Mouse (Mus musculus): ENCODE results near the gene Eif4g3.

GRCm38 (mm10) chr4:137956260-137956659, 36.6 kb upstream of the Eif4g3 start:
- TF ChIP-seq SMC3 (IDR thresholded peaks at IDR 0.05; ENCODE audit: low read depth, low read length) (no peak), POLR2AphosphoS5 (IDR thresholded peaks at IDR 0.05; ENCODE audit: borderline replicate concordance, low read depth, low read length) (no peak), EP300 (IDR thresholded peaks at IDR 0.05; ENCODE audit: low read depth in 1 of 2, low read length in 2 of 2) (no peak), CTCF (IDR thresholded peaks at IDR 0.05 in 2 of 3, conservative IDR thresholded peaks at IDR 0.05 in 1 of 3; ENCODE audit: control insufficient read depth in 1 of 3, insufficient read depth in 1 of 3, low read depth in 2 of 3, low read length in 3 of 3, poor library complexity in 1 of 3, severe bottlenecking in 1 of 3) (no peak), TCF12 (IDR thresholded peaks at IDR 0.05; ENCODE audit: low read depth, low read length) (no peak)
